Mouse (Mus musculus) CH12.LX (cell line): Measurements from ENCODE around the gene Tspan13.

Source experiments
- E2F4 ChIP-seq: IDR thresholded peaks from 2 replicates; pipeline ENCODE4 v1.6.1; 2011; ENCODE audit warnings: low read depth, low read length, improper control_type of control experiment; ENCODE audit not compliant: insufficient replicate concordance
- MAX ChIP-seq: IDR thresholded peaks from 2 replicates; pipeline ENCODE4 v1.6.1; 2011; ENCODE audit warnings: low read length, improper control_type of control experiment
- ZNF384 ChIP-seq: IDR thresholded peaks from 2 replicates; pipeline ENCODE4 v1.6.1; 2012; ENCODE audit warnings: low read depth, low read length, improper control_type of control experiment, inconsistent platforms

- TF ChIP-seq MAX (no peak), E2F4 (no peak), ZNF384 (no peak)
Measured at GRCm38 (mm10) chr12:36008364-36009047, 33.8 kb downstream of the Tspan13 start.
